ENCODE assay signal across 10 mouse cellular contexts in genomic region chr12:91878912-91879250, GRCm38 (mm10). TPM values are rescaled to one million over a fixed set of nuclear protein-coding genes. Genes with fewer than 3 reads are reported as not detected.
DNase-seq lines count a peak whose midpoint lies in the region; ATAC-seq and TF ChIP-seq lines count a peak whose summit lies in the region.
"Had no signal": no experiment of that assay in that cellular context is flagged by ENCODE, and none has a peak within 500 bp of the region (broad histone marks: within the 10 kb centered on the region; RNA-seq: fewer than 3 reads in every experiment).

No protein-coding gene starts in this region.

- no peak overlapping the region for H3K4me2 ChIP-seq in intestine, embryonic 15.5 days (replicated peaks)
- no peak overlapping the region for H3K4me2 ChIP-seq in intestine, embryonic 16.5 days (ENCODE audit: low read depth, low read length)
- 0 out of 2 replicates have a peak overlapping the region, but pooled peaks have one; percentile 1 for H3K4me2 ChIP-seq in midbrain, postnatal 0 days (ENCODE audit: low read depth, low read length, poor library complexity, severe bottlenecking)
- no peak overlapping the region for H3K4me2 ChIP-seq in liver, postnatal 0 days (ENCODE audit: low read depth, low read length)
- H3K4me2 ChIP-seq in heart, embryonic 12.5 days: no peak overlapping the region

- H3K27me3 ChIP-seq in intestine, embryonic 15.5 days (replicated peaks): no peaks in the 10 kb centered on the region
- H3K27me3 ChIP-seq in intestine, embryonic 16.5 days (replicated peaks; ENCODE audit: control insufficient read depth, insufficient read depth, low read length): no peaks in the 10 kb centered on the region
- H3K27me3 ChIP-seq in midbrain, postnatal 0 days (ENCODE audit: insufficient read depth, low read length): no peaks in the 10 kb centered on the region
- no peaks in the 10 kb centered on the region for H3K27me3 ChIP-seq in liver, postnatal 0 days (ENCODE audit: insufficient read depth, low read length)
- no peaks in the 10 kb centered on the region for H3K27me3 ChIP-seq in heart, embryonic 12.5 days (replicated peaks)

- no peaks in the 10 kb centered on the region for H3K36me3 ChIP-seq in intestine, embryonic 15.5 days
- no peaks in the 10 kb centered on the region for H3K36me3 ChIP-seq in intestine, embryonic 16.5 days (ENCODE audit: control insufficient read depth, insufficient read depth, low read length)
- H3K36me3 ChIP-seq in midbrain, postnatal 0 days (ENCODE audit: insufficient read depth, low read length): no peaks in the 10 kb centered on the region
- H3K36me3 ChIP-seq in liver, postnatal 0 days (replicated peaks; ENCODE audit: insufficient read depth, low read length): no peaks in the 10 kb centered on the region
- H3K36me3 ChIP-seq in heart, embryonic 12.5 days: no peaks in the 10 kb centered on the region

- no peak overlapping the region for H3K4me3 ChIP-seq in intestine, embryonic 15.5 days (replicated peaks)
- H3K4me3 ChIP-seq in intestine, embryonic 16.5 days (ENCODE audit: low read length): no peak overlapping the region
- H3K4me3 ChIP-seq in midbrain, postnatal 0 days (ENCODE audit: low read depth, low read length): no peak overlapping the region
- no peak overlapping the region for H3K4me3 ChIP-seq in liver, postnatal 0 days (ENCODE audit: low read depth, low read length)
- H3K4me3 ChIP-seq in heart, embryonic 12.5 days: no peak overlapping the region

- no peak overlapping the region for H3K27ac ChIP-seq in intestine, embryonic 15.5 days
- no peak overlapping the region for H3K27ac ChIP-seq in intestine, embryonic 16.5 days (ENCODE audit: low read length)
- H3K27ac ChIP-seq in midbrain, postnatal 0 days (ENCODE audit: low read depth, low read length): no peak overlapping the region
- H3K27ac ChIP-seq in liver, postnatal 0 days (ENCODE audit: low read depth): no peak overlapping the region
- H3K27ac ChIP-seq in heart, embryonic 12.5 days (ENCODE audit: poor library complexity, severe bottlenecking): no peak overlapping the region

- TF ChIP-seq EP300 in liver, postnatal 0 days (IDR thresholded peaks at IDR 0.05; ENCODE audit: low read depth): no peak

- no peak for TF ChIP-seq CTCF in midbrain, postnatal 0 days (IDR thresholded peaks at IDR 0.05)
- TF ChIP-seq CTCF in liver, postnatal 0 days (IDR thresholded peaks at IDR 0.05; ENCODE audit: low read depth): no peak

- 44% methylated on average over 8 of the region's 8 CpGs for WGBS in intestine, embryonic 15.5 days
- 53% methylated on average over 8 of the region's 8 CpGs for WGBS in intestine, embryonic 16.5 days
- 82% methylated on average over 8 of the region's 8 CpGs for WGBS in midbrain, postnatal 0 days
- WGBS in liver, postnatal 0 days (ENCODE audit: insufficient replicate concordance): 76% methylated on average over 8 of the region's 8 CpGs
- WGBS in heart, embryonic 12.5 days: 73% methylated on average over 8 of the region's 8 CpGs

- H3K9me3 ChIP-seq in intestine, embryonic 15.5 days: no peaks in the 10 kb centered on the region
- H3K9me3 ChIP-seq in intestine, embryonic 16.5 days (ENCODE audit: control insufficient read depth, low read length): no peaks in the 10 kb centered on the region
- H3K9me3 ChIP-seq in midbrain, postnatal 0 days (ENCODE audit: low read length): no peaks in the 10 kb centered on the region
- no peaks in the 10 kb centered on the region for H3K9me3 ChIP-seq in liver, postnatal 0 days (ENCODE audit: low read length)
- no peaks in the 10 kb centered on the region; the same call in 1 of the 2 replicates for H3K9me3 ChIP-seq in heart, embryonic 12.5 days (replicated peaks)

- no peak overlapping the region for H3K9ac ChIP-seq in intestine, embryonic 15.5 days
- no peak overlapping the region for H3K9ac ChIP-seq in intestine, embryonic 16.5 days (ENCODE audit: low read depth, low read length)
- H3K9ac ChIP-seq in midbrain, postnatal 0 days (replicated peaks; ENCODE audit: low read length, poor library complexity, severe bottlenecking): no peak overlapping the region
- H3K9ac ChIP-seq in liver, postnatal 0 days (replicated peaks): no peak overlapping the region
- H3K9ac ChIP-seq in heart, embryonic 12.5 days: no peak overlapping the region

- ATAC-seq in intestine, embryonic 15.5 days: peak; percentile 42; the same call in 1 of the 2 replicates
- no peak for ATAC-seq in intestine, embryonic 16.5 days
- no peak for ATAC-seq in midbrain, postnatal 0 days (ENCODE audit: low FRiP score)
- no peak for ATAC-seq in liver, postnatal 0 days
- ATAC-seq in heart, embryonic 12.5 days (ENCODE audit: insufficient number of reproducible peaks, low FRiP score): no peak

- H3K4me1 ChIP-seq in intestine, embryonic 15.5 days (replicated peaks): no peaks in the 10 kb centered on the region
- peaks cover 5% of the 10 kb centered on the region; the same call in 1 of the 2 replicates for H3K4me1 ChIP-seq in intestine, embryonic 16.5 days (ENCODE audit: control insufficient read depth, insufficient read depth, low read length)
- no peaks in the 10 kb centered on the region for H3K4me1 ChIP-seq in midbrain, postnatal 0 days (ENCODE audit: insufficient read depth, low read length)
- H3K4me1 ChIP-seq in liver, postnatal 0 days (ENCODE audit: insufficient read depth): no peaks in the 10 kb centered on the region
- peaks cover 3% of the 10 kb centered on the region; the same call in 1 of the 2 replicates for H3K4me1 ChIP-seq in heart, embryonic 12.5 days (replicated peaks)

- peak; percentile 27 for DNase-seq in adrenal gland, postnatal 25 days
- peak; percentile 17 for DNase-seq in layer of hippocampus, adult 9-10 months (ENCODE audit: low spot score)
- no peak for DNase-seq in midbrain, postnatal 0 days (ENCODE audit: low spot score)
- no peak for DNase-seq in liver, postnatal 0 days
- no peak for DNase-seq in urinary bladder, postnatal 25 days (ENCODE audit: low spot score)
- DNase-seq: lung, postnatal 10 days; thymus, postnatal 4 days had no signal

RNA-seq across cellular contexts. Expression of gene Sel1l, which starts 29.9 kb away (rescaled TPM):
- polyA plus RNA-seq in intestine, embryonic 15.5 days (2015; fragmentation: Nextera tagmentation; extraction: Ambion mirVana): 98.8 and 110 TPM in 2 replicates
- 85.4 and 99.2 TPM in 2 replicates for polyA plus RNA-seq in intestine, embryonic 16.5 days (2015; fragmentation: Nextera tagmentation; extraction: Ambion mirVana)
- total RNA-seq in adrenal gland, postnatal 25 days (2021): 153 and 158 TPM in 2 replicates
- 67.3 and 86.7 TPM in 2 replicates for total RNA-seq in midbrain, postnatal 0 days (2014; rRNA removed)
- polyA plus RNA-seq in midbrain, postnatal 0 days (2015; fragmentation: Nextera tagmentation; extraction: Ambion mirVana): 92.6 and 93.3 TPM in 2 replicates
- polyA plus RNA-seq in liver, postnatal 0 days (2015; fragmentation: Nextera tagmentation; extraction: Ambion mirVana): 66.8 and 75.7 TPM in 2 replicates
- 60.1 and 66.2 TPM in 2 replicates for polyA plus RNA-seq in heart, embryonic 12.5 days (2016; fragmentation: Nextera tagmentation; extraction: Ambion mirVana)

Comparison
In these comparisons a context has a peak if more than half of its experiments do, and no peak if none do; other contexts are left out.
1. DNase-seq: peak in adrenal gland, postnatal 25 days (single experiment) and layer of hippocampus, adult 9-10 months (single experiment); none in midbrain, postnatal 0 days (single experiment), liver, postnatal 0 days (single experiment) and urinary bladder, postnatal 25 days (single experiment).